Mouse (Mus musculus) brain, adult 2 months (tissue): ENCODE measurements around the gene Kank1.

Source experiments
- DNase-seq: peaks from one replicate; pipeline ENCODE4 v3.0.0; 2011; ENCODE audit warnings: low read depth, low spot score

Gene Kank1

DNA sequence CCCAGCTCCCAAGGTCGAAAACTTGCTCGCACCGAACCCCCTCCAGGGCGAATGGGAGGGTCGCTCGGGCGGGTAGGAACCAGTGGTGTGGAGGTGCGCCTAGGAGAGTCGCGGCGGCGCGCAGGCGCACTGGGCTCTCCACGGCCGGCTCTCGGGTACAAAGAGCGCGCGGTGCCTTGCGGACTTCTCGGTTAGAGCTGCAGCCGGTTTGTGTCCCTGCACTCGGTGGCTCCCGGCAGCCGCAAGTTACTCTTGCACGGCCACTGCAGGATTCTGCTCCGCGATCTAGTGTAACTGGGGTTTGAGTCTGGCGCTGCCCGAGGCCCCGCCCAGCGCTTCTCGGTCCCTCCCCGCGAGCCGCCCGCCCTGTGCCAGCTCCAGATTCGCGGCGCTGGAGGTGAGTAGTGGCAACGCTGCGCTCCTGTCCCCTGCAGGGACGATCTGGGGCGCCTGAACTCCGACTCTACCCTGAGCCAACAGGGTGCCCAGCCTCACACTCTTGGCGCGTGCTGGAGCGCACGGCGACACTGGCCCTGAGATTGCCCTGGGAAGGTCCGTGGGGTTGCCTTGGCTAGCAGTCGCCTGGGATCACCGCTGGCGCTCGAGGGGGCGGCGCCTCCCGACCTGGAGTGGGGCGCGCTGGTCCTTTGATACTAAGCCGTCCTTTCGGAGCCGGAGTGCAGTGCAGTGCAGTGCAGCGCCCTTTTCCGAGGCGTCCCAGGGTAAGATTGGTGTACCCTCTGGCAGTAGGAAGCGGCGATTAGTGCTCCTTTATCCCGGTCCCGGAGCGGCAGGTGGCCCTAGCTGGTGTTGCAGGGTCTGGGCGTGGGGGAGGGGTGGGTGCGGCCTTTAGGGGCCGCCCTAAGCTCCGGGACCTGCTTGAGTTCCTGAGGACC, at the start of gene Kank1:
Gene Kank1 (plus strand): TSS at position 380 of the 896 bp plus-strand sequence.
- DNase-seq = peak; percentile 37

DNA sequence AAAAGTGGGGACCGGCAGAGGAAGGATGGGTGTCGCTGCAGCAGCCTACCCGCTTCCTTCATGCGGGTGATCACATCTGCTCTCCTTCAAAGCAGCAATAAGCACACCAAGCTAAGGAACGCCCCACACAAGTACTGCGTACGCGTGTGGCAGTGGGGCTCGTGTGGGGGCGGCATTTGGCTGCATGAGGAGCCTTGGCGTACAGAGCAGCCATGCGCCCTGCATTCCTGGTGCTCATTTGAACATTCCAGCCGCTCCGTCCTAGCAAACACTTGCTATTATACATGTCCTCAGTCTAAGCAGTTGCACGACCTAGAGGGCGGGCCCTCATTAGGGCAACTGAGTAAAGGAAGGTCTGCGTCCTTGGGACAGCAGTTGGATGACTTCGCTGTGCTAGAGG, 49.1 kb upstream of the Kank1 start:
- DNase-seq = peak; percentile 58

DNA sequence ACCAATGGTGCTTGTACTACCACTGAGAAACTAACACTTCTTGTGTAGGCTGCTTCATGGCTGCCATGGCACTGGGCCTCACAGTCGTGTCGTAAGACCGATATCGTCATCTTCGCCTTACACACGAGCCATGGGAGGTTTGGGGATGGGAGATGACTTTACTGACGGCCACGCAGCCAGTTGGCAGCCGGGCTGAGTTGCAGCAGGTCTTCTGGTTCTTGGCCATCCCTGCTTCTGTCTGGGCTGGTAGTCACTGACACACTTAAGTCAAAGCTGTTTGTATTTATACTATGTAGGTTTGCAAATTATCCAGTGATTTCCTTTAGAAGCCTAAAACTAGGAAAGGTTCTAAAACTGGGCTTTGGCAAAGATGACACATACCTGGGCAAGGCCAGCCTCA, 43.0 kb upstream of the Kank1 start:
- no peak for DNase-seq

DNA sequence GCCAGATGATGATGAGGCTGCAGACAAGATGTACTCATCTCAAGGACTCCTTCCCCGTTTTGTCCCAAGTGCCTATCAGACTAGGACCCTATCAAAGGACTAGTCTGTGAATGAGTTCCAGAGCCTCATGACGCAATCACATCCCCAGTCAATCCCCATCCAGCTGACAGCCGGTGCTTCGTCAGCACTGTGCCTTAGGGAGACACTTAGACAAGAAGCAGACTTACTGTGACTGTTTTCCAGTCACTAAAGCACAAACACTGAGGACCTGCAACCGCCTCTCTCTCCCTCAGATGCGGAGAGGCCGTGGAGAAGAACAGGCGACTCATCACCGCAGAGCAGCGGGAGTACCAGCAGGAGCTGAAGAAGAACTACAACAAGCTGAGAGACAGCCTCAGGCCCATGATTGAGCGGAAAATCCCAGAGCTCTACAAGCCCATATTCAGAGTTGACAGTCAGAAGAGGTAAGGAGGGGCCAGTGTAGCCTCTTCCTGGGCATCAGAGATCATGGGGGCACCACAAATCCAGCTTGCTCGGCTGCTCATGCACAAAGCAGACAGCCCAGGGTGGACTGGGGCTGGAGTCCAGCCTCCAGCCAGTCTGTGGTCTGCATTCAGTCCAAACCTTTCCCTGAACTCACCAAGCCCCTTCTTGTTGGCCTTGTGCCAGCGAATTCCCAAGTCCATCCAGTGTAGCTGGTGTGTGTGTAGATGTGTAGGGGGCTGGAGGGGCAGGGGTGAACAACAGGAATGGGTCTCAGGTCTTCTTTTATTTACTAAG, 36.5 kb upstream of the Kank1 start:
- DNase-seq = peak; percentile 4

DNA sequence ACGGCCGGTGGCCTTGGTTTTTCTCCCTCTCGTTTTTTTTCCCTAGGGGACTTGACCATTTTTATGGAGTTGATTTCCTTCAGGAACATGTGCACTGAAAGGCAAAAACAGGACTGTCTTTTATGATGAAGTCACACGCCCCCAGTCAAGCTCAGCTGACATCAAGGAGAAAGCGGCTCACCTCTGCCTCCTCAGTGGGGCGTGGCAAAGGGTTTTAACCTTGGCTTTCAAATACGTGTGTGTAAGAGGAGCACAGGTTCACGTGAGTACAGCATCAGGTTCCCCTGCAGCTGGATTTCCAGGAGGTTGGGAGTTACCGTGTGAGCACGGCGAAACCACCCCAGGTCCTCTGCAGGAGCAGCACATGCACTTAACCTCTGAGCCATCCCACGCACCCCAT, 33.7 kb upstream of the Kank1 start:
- no peak for DNase-seq

DNA sequence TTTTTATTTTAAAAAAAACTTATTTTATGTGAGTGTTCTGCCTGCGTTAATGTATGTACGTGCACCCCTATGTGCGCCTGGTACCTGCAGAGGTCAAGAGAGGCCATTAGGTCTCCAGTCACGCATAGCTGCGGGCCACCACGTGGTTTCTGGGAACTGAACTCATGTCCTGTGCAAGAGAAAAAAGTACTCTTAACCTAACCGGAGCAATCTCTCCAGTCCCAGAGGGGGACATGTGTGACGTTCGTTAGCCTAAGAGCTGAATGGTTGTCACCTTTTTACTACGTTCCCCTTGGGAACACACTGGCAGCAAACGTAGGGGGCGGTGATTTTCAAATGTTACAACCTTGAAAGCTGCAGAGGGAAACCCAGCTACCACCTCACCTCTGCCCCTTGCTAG, 29.8 kb upstream of the Kank1 start:
- no peak for DNase-seq

DNA sequence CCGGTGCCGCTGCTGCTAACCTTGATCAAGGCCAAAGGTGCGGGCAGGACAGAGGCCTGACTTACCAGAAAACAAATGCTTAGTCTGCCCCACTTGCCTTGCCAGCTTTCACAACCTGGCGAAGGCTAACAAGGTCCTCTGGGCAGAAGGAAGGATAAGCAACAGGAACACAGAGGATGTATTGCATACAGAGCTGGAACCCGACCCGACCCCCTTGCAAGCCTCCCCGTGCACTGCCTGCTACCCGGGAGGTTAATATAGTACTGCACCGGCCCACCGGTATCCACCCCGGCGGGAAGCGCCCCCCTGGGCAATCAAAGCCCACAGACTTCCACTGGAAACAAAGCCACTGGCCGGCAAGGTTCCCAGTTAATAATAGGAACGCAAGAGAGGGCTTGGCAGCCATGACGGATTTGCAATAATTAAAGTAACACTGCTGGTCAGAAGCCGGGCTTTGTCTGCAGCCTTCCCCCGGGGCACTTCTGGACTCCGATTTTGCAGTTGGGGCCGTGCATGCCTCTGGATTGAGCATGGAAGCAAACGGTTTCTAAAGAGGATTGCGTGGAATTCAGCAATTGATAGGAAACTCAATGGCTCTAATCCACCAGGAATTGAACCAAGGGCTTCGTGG, 28.9 kb upstream of the Kank1 start:
- DNase-seq = no peak

DNA sequence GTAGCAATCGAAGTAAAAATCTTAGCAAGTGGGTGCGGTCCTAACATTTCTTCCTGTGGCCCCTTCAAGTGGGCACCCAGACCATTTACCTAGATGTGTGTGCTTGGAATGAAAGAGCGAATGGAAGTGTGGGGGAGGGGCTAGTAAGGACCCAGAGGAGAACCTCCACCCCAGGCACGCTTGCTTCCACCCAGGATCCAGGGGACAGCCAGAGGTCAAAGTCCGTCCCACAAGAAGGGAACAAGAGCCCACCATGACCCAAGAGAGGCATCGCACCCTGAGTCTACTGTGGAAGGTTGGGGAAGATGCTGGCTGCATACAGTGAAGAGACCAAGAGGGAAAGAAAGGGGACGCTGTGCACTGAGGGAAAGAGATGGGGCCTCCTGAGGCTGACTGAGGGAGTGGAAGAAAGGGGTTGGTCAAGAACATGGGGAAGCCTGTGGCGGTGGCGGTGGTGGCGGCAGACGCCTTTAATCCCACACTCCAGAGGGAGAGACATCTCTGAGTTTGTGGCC, 28.1 kb upstream of the Kank1 start:
- DNase-seq = no peak

DNA sequence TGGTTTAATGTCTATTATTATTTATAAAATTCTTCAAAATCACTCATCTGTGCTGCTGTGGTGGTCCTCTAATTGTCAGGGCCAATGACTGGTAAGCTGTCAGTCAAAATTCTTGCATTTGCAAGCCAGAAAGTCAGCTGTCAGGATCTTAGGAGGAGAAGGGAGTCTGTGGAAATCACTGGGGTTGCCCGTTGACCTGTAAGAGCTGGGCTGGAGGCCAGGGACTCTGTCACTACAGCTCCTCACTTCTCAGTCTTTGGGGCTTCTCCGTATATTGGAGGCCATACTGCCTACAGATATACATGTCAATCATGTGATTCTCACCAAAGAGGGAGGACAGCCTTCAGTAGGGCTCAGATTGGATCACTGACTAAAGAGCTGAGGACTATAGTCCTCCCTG, 16.2 kb upstream of the Kank1 start:
- no peak for DNase-seq

DNA sequence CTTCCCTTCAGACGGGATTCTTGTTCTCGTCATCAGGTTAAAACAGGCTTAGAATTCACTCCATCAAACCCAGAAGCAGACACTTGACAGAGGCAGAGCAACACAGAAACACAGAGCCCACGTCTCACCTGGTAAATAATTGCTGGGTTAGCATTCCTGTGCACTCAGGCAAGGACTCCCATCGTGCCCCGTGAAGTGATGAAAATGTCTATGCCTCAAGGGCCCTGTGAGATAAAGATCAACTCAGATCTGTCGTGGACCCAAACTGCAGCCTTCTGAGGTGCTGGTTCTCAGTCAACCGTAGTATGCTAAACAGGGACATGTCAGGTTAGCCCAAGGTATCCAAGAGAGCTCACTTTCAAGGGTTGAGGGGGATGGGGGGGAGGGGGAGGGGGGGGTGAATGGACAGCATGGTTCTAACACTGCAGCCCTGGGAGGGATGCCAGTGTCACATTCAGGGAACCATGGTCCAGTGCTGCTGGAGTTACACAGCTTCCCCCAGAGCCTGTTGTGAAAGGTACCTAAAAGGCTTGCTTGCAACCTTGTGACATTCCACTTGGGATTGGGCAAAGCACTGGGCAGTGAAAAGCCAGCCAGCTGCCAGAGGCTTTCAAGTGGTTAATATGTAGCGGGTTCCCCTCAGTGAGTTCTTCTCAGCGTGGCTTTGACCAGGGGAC, 14.7 kb upstream of the Kank1 start:
- DNase-seq = no peak

DNA sequence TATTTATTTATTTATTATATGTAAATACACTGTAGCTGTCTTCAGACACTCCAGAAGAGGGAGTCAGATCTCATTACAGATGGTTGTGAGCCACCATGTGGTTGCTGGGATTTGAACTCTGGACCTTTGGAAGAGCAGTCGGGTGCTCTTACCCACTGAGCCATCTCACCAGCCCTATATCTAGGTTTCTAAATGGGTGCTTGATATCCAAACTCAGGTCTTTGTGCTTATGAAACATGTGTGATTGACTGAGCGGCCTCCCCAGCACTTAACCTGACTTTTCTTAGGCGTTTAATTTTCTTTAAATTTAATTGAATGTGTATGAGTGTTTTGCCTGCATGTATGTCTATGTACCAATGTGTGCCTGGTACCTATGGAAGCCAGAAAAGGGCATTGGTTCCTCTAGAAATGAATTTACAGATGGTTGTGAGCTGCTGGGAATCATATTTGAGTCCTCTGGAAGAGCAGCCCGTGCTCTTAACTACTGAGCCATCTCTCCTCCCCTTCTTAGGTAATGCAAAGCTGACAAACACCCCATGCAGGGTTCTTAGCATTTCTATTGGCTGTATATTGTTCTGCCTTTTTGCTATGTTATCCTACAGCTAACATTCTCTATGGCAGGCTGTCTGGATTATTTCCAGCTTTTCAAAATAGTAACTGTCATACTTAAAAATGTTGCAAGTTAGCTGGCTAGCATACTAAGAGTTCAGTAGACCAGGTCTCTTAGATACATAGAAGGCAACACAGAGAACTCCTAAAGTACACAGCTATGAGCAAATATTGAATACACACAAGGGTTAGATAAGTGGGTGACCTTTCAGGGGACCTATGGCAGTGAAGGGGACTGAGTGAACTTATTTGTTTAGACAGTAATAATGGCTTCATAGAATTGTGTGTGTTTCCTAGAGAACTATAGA, 6.5 kb upstream of the Kank1 start:
- no peak for DNase-seq

DNA sequence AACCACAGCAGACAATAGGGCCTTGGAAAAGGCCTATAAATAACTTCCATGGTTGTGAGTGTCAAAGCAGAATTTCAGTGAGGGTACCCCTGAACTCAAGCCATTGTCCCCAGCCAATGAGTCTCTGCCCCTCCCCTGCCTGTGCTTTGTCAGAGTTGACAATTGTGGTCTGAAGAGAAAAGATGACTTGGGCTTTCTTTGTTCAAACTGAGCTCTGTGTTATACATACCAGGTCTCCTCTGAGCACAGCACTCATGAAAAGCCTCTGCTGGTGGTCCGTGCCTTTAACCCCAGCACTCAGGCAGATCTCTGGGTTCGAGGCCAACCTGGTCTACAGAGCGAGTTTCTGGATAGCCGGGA, 5.8 kb upstream of the Kank1 start:
- no peak for DNase-seq

DNA sequence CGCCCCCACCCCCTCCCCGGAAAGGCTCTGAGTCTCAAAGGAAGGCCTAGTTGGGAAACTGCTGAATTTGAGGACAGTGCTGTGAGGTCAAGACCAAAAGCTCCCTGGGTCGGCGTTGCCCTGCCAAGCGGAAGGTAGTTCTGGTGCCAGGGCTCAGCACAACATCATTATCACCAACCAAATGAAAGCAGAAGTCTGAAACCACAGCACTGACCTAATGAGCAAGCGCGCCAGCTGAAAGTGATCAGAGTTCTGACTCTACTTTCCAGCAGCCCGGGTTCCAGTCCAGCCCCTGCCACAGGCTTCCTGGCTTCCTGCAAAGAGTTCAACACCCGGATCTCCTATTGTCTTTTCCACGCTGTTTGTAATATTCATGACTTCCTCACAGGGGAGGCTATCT, 4.7 kb upstream of the Kank1 start:
- peak; percentile 12 for DNase-seq

DNA sequence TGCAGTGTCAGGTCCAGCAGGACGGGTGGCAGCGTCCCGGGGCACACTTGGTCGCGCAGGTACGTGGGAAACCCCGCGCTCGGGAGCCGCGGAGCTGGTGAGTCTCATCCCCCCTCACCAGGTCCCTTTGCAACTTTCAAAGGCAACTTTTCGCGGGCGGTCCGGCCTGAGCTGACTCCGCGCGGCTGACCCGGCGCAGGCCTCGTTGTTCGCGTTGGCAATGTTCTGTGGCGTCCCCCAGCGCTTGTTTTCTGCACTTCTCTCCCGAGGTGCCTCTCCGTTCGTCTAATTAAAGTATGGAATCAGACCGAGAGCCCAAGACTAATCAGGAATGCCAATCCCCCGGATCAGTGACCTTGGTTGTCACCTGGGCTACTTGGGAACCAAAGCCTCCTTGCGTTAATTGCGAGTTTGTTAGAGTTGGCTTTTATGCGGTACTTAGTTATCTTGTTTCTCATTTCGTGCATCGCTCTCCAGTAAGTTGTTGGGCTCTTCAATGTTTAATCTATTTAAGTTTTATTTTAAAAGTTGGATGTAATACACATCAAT, 791 bp downstream of the Kank1 start:
- DNase-seq = peak; percentile 18

DNA sequence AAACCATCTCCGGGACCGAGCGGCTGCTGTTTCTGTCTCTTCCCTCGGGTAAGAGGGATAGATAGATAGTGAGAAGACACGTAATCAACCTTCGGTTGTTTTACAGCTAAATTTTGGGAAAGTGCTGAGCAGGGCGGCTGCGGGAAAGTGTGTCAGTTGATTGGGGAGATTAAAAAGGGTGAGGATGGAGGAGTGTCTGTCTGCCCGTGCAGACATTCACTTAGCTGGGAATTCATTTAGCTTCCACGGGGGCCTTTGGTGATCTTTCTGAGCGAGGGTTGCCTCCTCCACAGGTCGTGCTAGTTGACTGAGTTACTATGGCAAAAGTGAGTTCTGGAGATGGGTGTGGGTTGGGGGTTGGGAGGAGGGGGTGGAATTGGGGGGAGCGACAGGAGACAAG, 1.3 kb downstream of the Kank1 start:
- no peak for DNase-seq

DNA sequence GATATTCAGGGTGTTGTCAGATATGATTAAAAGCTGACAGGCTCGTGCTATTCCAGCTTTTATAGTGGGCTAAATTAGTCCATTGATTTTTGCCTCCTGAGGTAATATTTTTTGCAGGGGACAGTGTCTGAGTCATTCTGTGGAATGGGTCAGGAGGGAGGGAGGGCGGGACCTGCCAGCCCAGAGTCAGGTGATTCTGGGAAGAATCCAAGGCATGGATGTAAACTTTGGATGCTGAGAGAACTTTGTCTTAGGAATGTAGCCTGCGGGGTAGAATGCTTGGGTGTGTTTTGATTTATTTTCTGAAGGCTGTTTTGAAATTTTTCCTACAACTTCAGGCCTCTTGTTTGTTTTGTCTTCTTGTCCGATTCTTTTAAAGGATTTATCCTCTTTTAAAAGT, 6.8 kb downstream of the Kank1 start:
- DNase-seq = no peak

DNA sequence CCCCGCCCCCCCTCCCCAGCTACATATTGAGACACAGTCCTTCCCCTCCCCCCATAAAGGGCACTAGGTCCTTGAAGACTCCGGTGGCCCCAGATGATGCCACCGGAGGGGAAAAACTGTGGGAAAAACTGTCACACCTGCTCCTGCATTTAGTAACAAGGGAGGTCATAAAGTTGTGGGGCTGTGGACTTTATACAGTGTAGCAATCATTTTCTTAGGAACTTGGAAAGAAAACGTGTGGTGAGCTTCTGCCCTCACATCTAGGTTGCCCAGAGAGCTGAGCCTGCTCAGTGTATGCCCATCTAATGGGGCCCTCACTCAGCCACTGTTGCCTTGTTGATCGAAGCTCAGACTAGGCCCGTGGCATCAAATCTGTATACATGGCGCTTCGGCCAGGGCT, 9.3 kb downstream of the Kank1 start:
- DNase-seq = no peak

DNA sequence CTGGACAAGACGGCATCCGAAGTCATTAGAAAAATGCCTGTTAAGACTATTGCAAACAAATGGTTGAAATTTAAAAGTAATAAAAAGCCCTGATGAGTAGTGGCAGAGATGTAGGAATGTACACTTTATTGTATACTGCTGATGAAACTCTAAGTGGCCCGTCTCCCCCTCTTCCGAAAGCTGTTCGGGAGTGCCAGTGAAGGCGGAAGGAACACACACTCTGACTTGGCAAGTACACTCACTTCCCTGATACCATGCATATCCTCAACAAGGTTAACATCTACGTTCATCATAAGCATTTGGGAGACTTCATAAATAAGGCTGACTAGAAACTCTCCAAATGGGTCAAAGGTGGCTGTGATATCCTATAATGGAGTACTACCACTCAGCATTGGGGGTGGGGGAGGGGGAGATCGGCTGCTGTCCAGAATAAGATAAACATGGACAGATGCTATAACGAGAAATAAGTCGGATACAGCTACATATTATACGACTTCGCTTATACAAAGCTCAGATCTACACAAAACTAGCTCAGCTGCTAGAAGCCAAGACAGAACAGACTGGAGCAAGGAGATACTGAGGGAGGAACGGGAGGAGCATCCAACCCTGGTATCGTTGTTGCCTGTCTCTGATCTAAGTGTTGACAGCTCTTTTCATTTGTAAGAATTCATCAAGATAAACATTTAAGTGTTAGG, 11.2 kb downstream of the Kank1 start:
- DNase-seq = no peak

DNA sequence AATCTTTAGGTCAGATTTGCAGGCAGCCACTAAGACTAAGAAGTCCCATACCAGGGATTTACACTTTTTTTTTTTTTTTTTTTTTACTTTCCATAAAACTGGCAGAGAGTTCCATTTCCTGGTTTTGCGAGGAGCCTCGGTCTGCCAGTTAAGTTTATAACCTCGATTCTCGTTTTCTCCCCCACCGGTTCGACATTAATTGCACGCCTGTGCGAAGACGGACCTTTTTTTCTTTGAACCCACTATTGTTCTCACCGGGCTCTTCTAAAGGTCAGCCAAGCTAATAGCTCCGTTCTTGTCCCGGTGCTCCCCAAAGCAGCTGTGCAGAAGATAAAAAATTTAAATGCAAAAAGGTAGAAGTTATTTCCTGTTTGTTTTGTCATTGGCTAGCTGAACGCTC, 12.5 kb downstream of the Kank1 start:
- DNase-seq = no peak

DNA sequence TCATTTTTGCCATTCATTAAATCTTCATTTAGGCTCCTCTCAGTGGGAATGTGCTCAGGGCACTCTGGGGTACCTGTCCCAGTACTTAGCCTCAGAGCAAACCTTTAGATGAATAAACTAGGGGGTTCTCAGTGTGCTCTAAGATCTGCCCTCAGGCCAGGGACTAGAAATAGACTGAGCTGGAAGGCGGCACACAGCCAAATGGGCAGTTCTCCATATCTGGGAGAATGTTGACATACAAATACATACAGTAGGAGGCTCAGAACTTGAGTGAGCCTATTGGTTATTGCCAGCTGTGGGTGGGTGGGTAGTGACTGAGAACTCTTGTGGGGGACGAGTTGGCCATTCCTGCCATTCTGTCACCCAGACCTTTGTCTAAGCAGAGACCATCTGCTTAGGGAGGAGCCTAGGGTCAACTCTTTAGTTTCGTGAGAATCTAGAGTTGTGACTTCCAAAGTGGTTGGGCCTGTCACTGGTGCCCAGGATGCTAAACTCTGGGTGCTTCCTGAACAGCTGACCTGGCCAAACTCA, 14.9 kb downstream of the Kank1 start:
- no peak for DNase-seq
